Mouse (Mus musculus): ENCODE measurements around the gene Nfxl1. TPM values are rescaled to one million over a fixed set of nuclear protein-coding genes. Genes with fewer than 3 reads are reported as not detected.
A peak's percentile ranks its signal among the peaks of the same experiment; 100 is the strongest.

Gene Nfxl1
- total RNA-seq, 1 experiment from 2014 or later, result 12.5 TPM

GRCm38 (mm10) chr5:72501763-72502162, 57.7 kb downstream of the Nfxl1 start:
- DNase-seq, result no peak

GRCm38 (mm10) chr5:72498271-72498670, 61.2 kb downstream of the Nfxl1 start:
- DNase-seq, result peak; percentile 10

GRCm38 (mm10) chr5:72496756-72497155, 62.7 kb downstream of the Nfxl1 start:
- DNase-seq, result no peak

- no peak for DNase-seq
Measured at GRCm38 (mm10) chr5:72493906-72494305, 65.6 kb downstream of the Nfxl1 start.

- DNase-seq, result no peak
Measured at GRCm38 (mm10) chr5:72491232-72491631, 68.3 kb downstream of the Nfxl1 start.

GRCm38 (mm10) chr5:72480456-72480855, 79.0 kb downstream of the Nfxl1 start:
- no peak for DNase-seq

GRCm38 (mm10) chr5:72472317-72473009, 87.0 kb downstream of the Nfxl1 start:
- DNase-seq, result no peak

- no peak for DNase-seq
Measured at GRCm38 (mm10) chr5:72471746-72472145, 87.7 kb downstream of the Nfxl1 start.

- no peak for DNase-seq
Measured at GRCm38 (mm10) chr5:72464932-72465331, 94.6 kb downstream of the Nfxl1 start.

Other genes starting within 250 kb of the Nfxl1 start
- 0.11 and 0.26 TPM in 2 replicates for gene Corin, start 55.2 kb downstream of the Nfxl1 start, total RNA-seq (2021)
- gene Zar1, start 21.6 kb upstream of the Nfxl1 start, total RNA-seq (2021), result not detected in 2 replicates
- gene Gm5868, start 27.9 kb upstream of the Nfxl1 start, total RNA-seq (2021), result 1.3 and 2.9 TPM in 2 replicates
- gene Cnga1, start 84.6 kb upstream of the Nfxl1 start, total RNA-seq (2021), result 0.23 TPM in 1 of 2 replicates, not detected in the other
- 2.4 and 2.5 TPM in 2 replicates for gene Nipal1, start 88.1 kb upstream of the Nfxl1 start, total RNA-seq (2021)
- 2.3 TPM in 1 of 2 replicates, not detected in the other for gene Txk, start 193.1 kb upstream of the Nfxl1 start, total RNA-seq (2021)

Measured in adrenal gland, postnatal 14 days (tissue).